Mouse (Mus musculus): ENCODE results near the gene A830031A19Rik.

Gene A830031A19Rik

DNA sequence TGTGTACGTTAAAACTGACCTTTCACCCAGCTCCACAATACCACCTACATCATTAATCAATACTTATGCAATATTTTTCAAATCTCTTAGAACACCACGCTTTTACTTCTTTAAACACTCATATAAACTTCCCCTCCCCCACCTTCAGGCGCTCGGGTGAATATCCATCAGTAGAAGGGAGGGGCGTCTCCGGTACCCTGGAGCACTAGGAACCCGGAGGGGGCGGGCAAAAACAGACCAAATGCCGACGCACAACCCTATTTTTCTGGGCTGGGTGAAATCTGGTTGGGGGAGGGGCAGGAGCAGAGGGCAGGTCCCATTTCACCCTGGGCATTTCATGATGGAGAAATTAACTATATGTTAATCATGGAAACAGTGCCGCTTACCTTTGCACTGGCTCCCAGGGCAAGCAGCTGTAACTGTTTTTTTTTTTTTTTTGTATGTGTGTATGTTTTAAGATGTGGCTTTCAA lies at the start of gene A830031A19Rik:
TSS of gene A830031A19Rik (minus strand) at position 421 of the 471 bp plus-strand sequence.
- no peak for DNase-seq (ENCODE audit: low spot score)

DNA sequence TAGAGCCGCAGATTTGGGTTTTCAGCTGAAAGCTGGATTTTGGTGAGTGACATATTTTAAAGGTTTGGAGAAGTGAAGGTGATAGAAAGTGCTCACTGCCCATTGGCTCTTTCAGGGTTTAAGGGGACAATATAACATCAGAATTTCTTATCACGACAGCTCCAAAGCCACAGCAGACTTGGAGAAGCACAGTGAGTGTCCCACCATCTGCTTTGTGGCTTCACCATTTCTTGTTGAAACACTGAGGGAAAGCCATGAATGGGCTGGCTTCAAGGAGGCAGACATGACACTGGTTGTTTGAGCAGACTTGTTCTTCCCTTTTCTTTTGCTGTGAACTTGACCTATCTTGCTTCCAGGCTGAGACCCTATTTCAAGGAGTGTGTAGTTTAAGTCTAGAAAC lies 49.1 kb upstream of the A830031A19Rik start:
- DNase-seq (ENCODE audit: low spot score) = no peak

DNA sequence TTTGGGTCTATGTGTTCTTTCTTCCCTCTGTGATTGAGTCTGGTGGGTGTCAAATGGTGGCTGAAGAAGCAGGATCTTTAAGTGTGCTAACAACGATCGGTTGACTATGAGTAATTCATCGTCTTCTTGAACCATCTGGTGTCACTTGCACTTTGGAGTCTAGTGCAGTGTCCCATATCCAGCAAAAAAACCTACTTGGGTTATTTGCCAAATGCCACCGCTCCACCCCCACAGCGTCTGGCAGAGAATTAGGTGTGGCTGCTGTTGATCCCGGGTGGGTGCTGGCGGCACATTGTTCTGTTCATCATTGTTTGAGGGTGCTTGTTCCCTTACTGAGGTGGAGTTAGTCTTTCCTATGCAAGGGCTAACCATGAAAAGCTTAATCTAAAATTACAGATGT lies 48.0 kb upstream of the A830031A19Rik start:
- no peak for DNase-seq (ENCODE audit: low spot score)

DNA sequence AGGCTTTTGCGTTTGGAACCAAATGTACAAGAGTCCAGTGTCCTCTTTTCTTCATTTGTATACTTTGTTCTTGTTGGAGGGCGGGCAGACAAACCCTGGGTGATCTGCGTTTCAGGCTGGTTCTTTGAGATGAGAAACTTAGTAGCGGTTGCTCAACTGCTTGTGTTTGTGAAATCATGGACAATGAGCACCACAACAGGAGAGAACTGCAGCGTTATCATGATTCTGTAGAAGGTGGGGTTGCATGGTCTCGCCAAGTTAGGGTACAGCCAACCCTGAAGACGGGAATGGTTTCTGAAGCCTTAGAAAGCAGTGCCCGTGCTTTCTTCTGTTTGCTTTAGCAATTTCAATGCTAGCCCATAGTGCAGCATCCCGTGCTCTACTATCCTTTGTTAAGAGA lies 46.3 kb upstream of the A830031A19Rik start:
- DNase-seq (ENCODE audit: low spot score) = no peak

DNA sequence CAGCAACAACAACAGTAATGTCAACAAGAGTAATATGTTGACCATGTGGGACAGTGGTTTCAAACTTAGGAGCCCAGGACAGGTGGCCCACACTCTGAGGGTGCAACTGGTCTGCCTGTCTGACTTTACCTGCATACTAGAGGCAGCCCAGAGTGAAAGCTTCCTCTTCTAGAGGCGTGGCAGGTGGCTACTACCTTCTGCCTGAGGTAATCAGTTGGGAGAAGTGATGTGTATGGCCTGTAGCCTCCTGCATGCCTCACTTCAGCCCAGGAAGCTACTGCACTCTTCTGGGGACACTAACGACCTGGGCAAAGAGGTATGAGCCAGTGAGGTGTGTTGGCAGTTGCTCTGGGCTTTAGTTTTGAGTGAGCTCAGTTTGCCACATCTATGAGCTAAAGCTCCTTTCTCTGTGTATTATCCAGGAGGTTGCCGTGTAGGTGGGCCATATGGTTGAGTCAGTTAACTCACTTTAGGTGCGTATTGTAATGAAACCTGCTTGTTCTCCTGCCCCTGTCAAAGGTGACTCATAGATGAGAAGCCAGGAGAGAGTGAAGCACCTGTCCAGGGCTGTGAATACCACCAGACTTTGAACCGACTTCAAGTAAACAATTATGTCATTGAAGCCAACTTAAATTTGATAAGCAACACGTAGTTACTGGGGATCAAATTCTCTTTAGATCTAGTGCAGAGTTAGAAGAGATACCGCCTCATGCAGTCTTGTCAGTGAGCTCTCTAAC lies 41.9 kb upstream of the A830031A19Rik start:
- DNase-seq (ENCODE audit: low spot score) = no peak

DNA sequence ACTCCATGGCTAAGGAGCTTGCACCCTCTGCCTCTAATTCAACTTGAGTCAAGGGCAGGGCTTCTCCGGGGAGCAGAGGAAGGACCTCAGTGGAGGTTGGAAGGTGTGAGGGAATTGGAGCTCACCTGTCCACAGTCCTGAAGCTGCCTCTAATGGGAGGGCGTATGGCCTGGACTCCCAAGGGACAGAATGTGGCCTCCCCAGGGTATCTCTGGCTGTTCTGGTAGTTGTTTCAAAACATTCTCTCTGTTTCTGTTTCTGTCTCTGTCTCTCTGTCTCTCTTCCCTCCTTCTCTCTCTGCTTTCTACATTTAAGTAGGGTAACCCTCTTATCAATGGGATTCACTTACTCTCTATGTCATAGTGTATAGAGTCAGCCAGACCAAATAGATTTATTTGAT lies 41.2 kb upstream of the A830031A19Rik start:
- DNase-seq (ENCODE audit: low spot score) = no peak

DNA sequence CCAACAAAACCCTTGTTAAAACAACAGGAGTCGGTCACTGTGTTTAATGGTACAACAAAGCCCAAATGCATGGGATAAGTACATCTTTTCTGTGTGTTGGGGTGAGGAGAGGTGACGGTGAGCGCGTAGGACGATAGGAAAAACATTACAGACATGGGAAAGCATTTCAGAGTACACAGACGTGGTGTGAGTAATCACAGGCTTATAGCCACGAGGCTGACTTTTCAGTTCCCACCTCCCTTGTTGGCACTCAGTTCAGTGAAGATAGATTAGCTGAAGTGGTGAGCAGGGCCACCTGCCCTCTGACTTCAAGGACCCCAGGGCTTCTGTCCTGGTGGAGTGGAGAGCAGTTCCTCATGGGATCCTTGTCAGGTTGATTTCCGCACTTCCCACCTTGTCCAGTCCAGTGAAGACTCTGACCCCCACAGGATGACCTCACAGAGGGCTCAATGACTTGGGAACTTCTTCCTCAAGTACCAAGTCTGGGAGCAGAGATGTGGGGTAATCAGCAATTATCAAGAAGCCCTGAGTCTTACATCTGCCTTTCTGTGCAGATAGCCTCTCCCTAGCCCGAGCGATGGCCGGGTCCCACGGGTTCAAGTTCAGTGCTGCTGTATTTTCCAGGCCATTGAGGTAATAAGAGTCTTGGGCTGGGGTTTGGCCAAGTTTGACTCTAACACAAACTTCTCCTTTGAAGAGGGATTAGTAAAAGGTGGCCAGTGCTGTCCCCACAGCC lies 40.3 kb upstream of the A830031A19Rik start:
- no peak for DNase-seq (ENCODE audit: low spot score)

DNA sequence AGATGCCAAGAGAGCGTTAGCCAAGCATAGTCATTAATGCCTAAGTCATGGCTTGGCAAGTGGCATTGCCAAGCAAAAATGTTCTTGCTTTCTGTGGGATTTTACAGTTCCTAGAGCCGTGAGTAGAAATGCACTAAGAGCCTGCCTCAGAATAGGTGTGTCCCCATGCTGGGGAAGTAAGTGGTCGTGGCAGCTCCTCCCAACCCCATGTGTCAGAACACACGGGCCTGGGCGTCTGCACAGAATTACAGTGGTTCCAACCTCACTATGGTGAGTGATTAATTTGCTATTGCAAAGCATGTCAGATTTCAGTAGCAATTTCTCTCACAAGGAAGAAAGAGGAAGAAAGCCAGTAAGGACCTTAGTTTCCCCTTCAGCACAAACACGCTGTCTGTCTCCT lies 36.9 kb upstream of the A830031A19Rik start:
- DNase-seq (ENCODE audit: low spot score) = no peak

DNA sequence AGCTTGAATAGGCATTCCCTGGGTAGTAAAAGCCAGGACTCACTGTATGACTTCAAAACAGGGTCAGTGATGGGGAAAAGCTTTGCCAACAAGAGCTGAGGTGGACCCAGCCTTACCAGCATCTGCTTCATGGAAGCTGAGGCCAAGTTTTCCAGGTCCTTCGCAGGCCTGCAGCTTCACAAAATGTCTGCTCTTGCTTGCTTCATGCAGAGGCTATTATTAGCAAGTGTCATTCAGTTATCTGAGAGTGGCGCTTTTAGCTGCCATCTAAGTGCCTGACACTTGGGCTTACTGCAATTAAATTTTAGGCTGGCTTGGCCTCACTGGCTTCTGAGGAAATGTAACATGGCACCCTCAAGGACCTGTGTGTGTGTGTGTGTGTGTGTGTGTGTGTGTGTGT lies 35.3 kb upstream of the A830031A19Rik start:
- DNase-seq (ENCODE audit: low spot score) = no peak

DNA sequence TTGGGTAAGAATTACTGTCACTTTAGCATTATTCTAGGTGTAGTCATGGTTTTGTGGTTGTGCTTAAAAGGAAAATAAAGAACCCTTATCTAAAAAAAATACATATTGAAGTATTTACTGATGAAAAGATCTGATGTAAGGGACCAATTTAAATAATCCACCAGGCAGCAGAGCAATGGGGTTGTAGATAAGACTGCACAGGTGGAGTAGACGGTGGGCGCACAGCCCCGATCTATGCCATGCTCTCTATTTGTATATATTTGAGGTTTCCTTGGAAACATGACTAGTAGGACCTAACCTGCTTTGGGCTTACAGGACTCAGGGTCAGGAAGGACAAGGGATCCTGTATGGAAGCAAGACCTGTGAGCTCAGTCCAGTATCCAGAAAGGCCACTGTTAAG lies 34.5 kb upstream of the A830031A19Rik start:
- no peak for DNase-seq (ENCODE audit: low spot score)

DNA sequence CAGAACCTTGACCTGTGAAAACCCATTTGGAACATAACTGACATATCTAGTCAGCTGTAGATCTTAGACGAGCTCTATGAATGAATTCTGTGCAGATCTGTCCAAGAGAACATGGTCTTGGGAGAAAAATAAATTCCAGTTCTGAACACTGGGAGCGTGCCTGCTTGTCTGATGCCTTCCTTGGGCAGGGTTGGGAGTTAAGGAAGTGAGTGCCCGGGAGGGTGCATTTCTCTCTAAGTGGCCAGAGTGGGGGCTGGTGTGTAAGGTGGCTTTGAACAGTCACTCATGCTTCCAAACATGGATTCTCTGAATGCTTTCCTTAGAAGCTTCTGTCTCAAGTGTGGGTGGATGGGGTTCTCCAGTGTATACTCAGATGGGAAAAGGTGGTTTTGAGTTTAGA lies 34.1 kb upstream of the A830031A19Rik start:
- no peak for DNase-seq (ENCODE audit: low spot score)

DNA sequence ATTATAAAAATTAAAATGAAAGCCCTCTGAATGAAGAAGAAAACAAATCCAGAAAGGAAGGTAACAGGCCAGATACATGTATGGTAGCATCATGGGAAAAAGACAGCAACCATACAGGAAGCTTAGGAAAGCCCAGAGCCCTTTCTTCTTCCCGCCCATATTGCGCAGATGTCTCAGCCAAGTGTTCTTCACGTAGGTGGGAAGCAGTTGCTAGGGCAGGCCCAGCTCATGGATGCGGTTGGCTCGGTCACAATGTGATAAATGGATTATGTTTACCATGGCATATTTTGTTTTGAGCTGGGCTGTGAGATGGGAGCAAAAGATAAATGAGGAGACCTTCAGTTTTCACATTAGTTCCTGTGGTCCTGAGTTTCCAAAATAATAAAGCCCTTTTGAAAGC lies 32.6 kb upstream of the A830031A19Rik start:
- DNase-seq (ENCODE audit: low spot score) = no peak

DNA sequence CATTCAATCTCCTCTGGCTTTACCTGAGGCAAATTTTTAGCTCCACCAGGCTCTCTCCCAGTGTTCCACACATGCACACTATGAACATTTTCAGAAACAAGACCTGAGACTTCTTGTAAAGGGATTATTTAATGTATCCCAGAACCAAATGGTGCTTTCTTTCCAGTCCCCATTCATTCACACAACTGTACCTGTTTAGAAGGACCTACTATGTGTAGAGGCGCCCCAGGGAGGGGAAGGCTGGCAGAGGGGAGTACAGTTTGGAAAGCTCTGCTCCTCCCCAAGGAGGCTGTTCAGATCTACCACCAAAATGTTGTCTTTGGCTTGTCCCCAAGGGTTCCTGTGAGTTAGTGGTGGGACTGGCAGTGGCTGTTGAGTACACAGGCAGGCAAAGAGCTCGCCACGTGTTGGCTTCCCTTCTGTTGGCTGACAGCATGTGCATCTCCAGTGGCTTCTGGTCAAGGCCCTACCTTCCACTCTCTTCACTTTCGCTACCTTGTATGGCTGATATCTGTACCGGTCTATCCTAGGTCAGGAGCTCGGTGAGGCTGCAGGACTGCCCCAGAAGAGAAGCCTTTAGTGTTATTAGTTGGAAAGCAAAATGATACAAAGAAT lies 28.4 kb upstream of the A830031A19Rik start:
- DNase-seq (ENCODE audit: low spot score) = no peak

DNA sequence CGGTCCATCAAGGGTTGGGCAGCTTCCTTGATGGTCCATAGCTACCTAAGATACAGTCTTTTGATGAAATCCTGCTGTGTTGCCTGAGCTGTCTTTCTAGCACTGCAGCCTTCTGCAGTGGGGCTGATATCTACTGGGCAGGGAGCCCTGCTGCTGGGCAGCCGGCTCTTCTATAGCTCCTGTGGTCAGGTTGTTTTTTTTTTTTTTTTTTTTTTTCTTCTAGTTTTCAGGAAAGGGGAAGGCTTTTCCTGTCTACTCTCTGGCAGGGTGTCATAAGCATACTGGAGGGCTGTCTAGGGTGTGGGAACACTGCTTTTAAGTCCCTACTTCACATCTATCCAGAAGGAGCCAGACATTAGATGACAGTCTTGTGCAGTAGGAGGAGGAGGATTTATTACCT lies 27.5 kb upstream of the A830031A19Rik start:
- DNase-seq (ENCODE audit: low spot score) = no peak

DNA sequence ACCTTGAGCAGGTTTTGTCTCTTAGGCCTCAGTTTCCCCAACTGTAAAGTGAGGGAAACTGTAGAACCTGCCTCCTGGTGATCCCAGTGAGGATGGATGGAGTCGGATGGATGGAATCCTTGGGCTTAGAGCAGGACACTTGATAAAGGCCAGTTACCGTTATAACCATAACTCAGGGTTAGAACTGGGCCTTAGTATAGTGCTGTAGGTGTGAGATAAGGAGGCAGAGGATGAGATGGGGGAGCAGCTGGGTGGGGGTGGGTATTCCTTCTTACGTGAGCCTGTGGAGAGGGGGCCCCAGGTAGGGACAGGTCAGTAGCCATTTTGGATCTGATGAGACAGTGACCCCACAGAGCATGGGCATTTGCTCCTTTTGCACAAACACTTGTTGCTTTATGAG lies 26.8 kb upstream of the A830031A19Rik start:
- no peak for DNase-seq (ENCODE audit: low spot score)

DNA sequence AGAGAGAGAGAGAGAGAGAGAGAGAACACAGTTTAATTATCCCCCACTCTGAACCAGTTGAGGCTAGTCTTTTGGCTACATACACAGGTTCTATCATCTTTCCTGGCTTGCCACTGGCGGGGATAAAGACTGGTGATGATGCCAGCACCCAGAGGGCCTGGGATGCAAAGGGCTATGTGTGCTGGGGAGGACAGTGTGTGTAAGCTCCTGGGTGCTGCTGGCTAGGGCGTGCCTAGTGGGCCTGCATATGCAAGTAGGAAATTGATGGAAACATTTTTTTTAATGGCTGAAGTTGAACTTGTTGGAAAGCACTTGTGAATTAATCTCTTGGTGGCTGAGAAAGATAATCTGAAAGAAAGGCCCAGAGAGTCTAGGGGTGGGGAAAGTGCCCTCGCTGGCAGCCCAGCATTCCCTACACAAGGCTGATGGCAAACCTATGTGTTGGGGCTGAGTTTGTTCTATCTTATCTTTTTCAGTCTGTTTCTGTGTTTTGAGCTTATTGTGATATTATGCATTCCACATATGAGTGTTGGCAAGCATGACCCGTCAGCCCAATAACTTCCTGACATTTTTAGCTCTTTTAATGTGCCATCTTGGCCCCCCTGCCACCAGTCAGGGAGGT lies 25.7 kb upstream of the A830031A19Rik start:
- DNase-seq (ENCODE audit: low spot score) = no peak

DNA sequence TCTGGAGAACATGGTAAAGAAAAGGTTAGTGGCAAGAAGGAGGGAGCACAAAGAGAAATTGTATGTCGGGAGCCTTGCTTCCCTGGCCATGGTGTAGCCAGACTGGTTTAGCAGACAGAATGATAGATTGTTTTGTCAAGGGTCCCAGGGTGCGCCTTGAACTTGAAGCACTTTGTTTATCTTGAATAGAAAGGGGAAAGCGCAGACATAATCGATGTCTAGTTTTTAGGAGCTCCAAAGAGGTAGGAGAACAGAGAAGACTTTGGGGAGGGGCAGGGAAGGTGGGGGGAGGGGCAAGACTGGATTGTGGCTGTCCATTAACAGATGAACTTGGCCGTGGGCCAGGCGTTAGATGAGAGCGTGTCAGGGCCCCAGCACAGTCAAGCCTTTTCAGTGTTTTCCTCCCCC lies 25.0 kb upstream of the A830031A19Rik start:
- DNase-seq (ENCODE audit: low spot score) = no peak

DNA sequence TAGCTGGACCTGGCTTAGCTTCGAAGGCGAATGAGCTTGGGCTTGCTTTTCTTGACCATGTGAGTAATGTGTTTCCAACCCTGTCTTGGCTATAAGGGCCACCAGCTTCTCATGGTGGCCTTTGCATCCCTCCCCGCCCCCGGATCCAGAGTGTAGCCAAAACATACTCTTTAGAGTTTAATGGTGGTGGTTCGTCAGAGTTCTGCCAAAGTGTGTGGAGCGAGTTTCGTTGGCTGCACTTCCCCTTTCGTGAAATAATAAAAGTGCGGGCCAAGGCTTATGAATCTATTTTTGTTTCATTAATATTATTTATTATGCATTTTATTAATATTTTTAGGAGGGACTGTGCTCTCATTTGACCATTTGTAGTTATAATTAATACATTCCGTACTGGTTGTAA lies 24.4 kb upstream of the A830031A19Rik start:
- no peak for DNase-seq (ENCODE audit: low spot score)

DNA sequence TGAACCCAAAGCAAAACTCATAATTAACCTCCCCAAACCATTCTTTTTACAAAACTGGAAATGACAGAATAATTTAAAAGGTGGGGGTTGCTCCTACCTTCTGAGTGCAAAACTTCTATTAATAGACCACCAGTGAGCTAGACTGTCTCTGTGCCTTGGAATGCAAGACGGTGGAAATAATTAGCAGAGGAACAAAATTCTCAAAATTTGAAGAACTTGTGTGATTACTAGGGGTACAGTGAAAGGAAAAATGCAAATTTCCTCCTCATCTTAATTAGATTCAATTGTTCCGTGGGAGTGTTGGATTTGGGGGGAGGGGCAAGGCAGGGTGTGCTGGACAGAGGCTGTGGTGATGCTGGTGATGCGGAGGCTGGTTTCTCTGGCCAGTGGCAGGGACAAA lies 23.8 kb upstream of the A830031A19Rik start:
- DNase-seq (ENCODE audit: low spot score) = no peak

DNA sequence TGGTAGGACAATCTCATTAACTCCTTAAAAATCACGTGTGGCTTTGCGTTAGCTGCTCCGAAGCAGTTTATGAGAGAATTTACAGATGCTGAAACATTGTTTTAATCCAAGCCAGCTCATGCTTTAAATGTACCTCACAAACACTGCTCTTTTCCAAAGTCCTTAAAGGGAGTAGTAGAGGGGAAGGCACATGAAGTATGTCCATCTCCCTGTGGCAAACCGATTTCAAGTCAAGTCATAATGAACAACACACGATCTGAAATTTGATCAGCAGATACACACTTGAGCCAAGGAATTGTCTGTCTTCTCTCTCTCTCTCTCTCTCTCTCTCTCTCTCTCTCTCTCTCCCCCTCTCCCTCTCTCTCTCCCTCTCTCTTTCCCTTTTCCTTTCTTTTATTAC lies 23.2 kb upstream of the A830031A19Rik start:
- no peak for DNase-seq (ENCODE audit: low spot score)

DNA sequence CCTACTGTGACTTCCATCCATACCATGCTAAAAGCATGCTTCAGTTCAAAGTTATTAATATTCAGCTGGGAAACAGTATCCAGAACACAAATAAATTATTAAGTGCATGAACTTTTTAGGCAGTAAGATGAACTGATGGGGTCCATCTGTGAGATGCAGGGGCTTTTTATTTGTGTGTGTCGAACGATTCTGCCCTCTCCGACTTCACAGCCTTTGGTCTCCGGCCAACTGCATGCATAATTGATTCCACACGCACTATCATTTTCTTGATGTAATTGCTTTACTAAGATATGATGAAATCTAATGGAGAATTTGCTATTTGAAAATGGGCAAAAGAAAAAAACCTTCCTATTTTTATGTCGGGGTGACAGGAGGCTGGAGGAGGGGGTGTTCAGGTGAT lies 22.2 kb upstream of the A830031A19Rik start:
- DNase-seq (ENCODE audit: low spot score) = no peak

DNA sequence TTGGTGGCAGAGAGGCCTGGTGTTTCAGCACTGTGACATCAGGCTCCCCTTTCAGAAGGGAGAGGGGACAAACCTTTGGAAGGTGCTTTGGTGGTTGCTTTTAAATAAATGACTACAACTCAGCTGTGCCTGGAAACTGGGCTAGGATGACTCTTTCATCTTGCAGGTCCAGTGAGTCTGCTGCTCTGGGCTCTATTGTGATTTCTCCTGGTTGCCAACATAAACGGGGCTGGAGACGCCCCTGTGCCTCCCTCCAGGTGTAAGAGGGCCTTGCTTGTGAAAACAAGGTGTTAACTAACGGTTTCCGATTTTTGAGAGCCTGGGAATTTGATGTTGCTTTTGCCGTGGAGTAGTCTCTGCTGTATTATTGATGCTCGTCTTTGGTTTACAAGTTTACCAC lies 21.6 kb upstream of the A830031A19Rik start:
- no peak for DNase-seq (ENCODE audit: low spot score)

Data from yolk sac, embryonic 10.5 days (tissue).